Mouse (Mus musculus): Measurements from ENCODE around the gene Gab1.

Gene Gab1

DNA sequence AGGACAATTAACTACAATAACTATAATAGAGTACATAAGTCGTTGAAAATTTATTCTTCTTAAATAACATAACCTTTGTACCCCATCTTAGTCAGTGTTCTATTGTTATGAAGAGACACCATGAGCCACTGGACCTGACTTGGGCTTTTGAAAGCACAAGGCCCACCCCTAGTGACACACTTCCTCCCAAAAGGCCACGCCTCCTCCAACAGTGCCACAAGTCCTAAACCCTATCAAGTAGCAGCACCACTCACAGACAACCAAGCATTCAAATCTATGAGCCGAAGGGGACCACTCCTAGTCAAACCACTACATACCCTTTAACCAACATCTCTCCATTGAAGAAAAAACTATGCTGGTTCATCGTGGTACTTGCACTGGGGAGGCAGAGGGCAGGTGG is 131.2 kb downstream of the Gab1 start:
- DNase-seq (ENCODE audit: low spot score in 2 of 2): no peak

DNA sequence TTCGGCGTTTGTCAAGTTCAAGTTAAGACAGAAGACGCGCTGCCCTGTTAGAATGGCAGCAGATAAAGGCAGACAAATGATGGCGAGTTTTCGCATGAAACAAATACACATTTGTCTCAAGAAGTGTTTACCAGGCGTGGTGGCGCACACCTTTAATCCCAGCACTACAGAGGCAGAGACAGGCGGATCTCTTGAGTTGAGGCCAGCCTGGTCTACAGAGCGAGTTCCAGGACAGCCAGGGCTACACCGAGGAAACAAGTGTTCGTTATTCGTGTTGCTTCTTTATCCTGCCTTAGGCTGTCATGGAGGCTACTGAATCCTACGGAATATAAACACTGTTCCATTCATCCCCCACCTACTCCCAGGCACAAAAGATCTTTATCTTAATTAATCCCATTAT is 140.4 kb downstream of the Gab1 start:
- DNase-seq (ENCODE audit: low spot score in 2 of 2): no peak

DNA sequence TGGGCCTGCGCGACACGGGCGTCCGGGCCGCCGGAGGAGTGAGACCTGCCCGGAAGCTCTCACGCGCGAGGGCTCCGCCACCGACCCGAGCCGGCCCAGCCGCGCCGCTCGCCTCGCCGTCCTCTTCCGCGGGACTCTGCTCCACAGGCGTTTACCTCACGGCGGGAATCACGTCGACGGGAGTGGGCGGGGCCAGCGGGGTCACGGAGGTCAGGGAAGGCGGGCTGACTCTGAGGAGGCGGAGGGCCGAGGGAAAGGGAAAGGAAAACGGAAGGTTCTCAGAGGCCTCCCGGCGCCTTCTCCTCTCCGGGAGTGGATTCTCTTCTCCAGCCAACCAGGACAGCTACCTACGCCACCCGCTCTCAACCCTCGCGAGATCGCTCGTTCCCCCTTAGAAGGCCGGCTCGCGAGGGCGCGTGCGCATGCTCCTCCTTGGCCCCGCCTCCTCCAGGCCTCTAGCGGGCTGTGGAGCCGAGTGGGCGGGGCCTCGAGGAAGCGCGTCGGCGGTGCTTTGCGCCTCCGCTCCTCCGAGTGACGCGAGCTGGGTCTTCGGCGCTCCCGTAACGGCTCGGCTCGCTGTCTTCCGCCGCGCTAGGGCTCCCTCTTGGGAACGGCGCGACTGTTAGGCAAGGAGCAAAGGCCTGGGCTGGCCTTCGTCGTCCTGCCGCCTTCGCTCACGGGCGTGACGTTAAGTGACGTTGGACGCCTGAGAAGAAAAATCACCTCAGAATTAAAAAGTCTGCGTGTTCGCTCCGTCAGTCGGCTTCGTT is 141.0 kb downstream of the Gab1 start, which contains the start of gene Smarca5:
Gene Smarca5, minus strand, starts transcription at position 343 of the 770 bp plus-strand sequence.
- peak; percentile 96 to 97 for DNase-seq (ENCODE audit: low spot score in 2 of 2)

DNA sequence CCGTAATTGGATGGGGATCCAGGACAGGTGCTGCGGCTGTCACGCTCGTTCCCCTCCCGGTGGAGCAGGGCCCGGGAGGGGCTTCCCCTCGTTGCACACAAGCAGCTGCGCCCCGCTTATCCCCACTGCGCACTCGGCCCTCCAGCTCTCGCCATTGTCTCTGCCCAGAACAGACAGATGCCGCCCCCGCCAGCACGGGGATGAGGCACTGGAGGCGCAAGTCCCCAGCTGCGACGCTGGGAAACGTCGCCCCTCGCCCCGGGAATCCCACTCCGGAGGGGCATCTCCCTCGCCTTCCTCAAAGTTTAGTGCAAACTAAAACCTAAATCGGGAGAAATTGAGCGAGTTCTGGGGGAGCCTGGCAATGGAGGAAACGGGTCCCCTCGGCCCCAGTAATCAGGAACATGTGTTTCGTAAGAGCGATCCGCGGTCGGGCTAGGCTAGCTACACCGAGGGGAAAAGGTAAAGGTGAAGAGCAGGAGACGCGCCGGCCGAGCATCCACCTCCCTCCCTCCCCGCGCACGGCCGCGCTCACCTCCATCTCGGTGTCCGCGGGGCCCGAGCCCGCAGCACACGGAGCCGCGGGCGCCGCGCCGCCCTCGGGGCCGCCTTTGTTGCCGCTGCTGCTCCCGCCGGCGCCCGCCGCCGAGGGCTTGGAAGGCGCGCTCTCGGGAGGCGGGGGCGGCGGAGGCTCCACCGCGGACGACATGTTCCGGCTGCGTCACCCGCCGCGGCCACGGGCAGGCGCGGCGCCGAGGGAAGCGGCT is 141.7 kb downstream of the Gab1 start:
- DNase-seq (ENCODE audit: low spot score in 2 of 2): peak; percentile 61 to 70

DNA sequence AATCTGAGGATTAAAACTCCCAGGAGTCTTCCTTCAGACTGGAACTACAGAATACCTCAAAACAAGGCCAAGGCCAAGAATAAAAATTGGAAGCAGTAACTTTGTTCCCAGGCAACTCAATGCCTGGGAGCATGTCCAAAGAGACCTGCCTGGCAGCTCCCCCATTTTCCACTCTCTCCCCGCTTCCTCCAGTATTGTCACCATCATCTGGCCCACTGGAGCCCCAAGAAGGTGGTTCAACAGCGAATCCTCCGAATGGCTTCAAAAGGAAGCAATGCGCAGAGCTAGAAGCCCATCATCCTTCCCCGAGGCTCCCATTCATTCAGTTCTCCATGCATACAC is 142.3 kb downstream of the Gab1 start:
- DNase-seq (ENCODE audit: low spot score in 2 of 2): no peak

DNA sequence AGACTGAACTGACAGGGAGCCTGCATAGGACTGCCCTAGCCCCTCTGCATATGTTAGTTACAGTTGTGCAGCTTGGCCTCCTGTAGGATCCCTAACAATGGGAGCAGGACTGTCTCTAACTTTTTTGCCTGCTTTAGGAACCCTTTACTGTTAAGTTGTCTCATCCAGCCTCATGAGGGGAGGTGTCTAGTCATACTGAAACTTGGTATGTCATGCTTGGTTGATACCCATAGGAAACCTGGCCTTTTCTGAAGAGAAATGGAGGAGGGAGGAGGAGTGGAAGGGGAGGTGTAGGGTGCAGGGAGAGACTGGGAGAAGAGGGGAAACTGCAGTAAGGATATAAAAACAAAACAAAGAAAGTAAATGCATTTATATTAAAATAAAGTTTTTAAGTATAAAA is 148.0 kb downstream of the Gab1 start:
- DNase-seq (ENCODE audit: low spot score in 2 of 2): no peak

DNA sequence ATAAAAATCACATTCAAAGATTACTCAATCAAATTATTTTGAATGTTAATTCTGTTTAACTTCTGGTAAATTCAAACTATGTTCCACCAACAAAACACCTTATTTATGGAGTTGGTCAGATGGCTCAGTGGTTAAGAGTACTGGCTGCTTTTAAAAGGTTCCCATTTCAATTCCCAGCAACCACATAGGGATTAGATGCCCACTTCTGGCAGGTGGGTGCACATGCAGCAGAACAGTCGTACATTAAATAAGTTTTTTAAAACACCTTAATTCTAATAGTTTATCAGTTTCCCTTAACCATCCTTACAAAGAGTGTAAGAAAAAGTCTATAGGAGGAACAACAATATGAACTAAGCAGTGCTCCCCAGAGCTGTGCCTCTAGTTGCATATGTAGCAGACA is 165.9 kb downstream of the Gab1 start:
- no peak for DNase-seq (ENCODE audit: low spot score in 2 of 2)

All from spleen, postnatal 10 days (tissue).